Mouse (Mus musculus) left cerebral cortex, postnatal 14 days (tissue): ENCODE measurements around the gene Hsf5. TPM values are rescaled to one million over a fixed set of nuclear protein-coding genes. Genes with fewer than 3 reads are reported as not detected.
A peak's percentile ranks its signal among the peaks of the same experiment; 100 is the strongest.

Experiments used
- DNase-seq, 2 experiments: peaks; one replicate each; pipeline ENCODE4 v3.0.0; 2021 to 2022; ENCODE audit warnings: low spot score in 2 of 2, mixed read lengths in 1 of 2
- intact Hi-C: fragments of 180-260 bp; cut with DNase I; formaldehyde crosslinking; loops from one replicate; pipeline ENCODE4 v1.15.1; 2025
- total RNA-seq, 2 experiments: library from RNA; stranded (reverse); gene quantifications; 2 replicates each; pipeline ENCODE4 v1.2.3; 2021

Gene Hsf5
- total RNA-seq, 2 experiments from 2014 or later: 0.46 to 0.66 TPM

GRCm38 (mm10) chr11:87678545-87678944 is 61.6 kb downstream of the Hsf5 start:
- intact Hi-C loops: no loop called here
- DNase-seq: no peak

DNA sequence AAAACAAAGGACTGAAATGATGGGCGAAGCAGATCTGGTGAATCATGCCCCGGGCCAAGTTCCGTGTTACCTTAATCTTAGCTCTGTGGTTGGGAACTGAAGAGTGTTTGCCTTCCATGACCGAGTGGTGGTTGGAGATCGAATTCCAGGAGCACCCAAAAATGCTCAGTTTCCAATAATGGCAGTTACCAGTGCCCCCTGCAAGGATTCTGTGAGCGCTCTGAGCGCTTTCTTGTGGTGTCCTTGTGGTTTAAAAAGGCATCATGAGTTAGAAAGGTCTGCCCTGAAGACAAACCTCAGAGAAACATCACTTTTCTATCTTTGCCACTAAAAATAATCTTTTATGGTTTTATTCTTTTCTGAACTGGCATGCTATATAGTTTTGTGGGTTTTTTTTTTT is 62.0 kb downstream of the Hsf5 start:
- intact Hi-C loops: no loop called here
- no peak for DNase-seq

DNA sequence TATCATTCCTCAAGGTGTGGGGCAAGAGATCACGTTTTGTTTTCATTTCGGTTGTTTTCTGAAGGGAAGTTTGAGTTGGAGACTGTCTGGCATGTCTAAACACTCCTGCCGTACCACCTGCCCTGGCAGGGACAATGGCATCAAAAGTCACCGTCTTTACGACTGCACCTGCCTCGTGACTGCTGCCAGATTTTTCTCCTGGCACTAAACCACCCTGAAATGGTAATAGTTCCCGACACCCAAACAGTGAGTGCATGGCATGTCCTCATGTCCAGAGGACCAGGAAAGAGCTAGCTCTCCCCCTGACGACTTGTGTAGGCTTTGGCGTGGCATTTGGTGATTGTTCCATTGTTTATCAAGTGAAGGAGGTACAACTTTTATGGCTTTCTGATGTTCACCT is 63.8 kb downstream of the Hsf5 start:
- no peak for DNase-seq
- intact Hi-C loops: no loop called here

- DNase-seq: no peak
- intact Hi-C loops: no loop called here
Observed at GRCm38 (mm10) chr11:87682096-87682495, 65.1 kb downstream of the Hsf5 start.

DNA sequence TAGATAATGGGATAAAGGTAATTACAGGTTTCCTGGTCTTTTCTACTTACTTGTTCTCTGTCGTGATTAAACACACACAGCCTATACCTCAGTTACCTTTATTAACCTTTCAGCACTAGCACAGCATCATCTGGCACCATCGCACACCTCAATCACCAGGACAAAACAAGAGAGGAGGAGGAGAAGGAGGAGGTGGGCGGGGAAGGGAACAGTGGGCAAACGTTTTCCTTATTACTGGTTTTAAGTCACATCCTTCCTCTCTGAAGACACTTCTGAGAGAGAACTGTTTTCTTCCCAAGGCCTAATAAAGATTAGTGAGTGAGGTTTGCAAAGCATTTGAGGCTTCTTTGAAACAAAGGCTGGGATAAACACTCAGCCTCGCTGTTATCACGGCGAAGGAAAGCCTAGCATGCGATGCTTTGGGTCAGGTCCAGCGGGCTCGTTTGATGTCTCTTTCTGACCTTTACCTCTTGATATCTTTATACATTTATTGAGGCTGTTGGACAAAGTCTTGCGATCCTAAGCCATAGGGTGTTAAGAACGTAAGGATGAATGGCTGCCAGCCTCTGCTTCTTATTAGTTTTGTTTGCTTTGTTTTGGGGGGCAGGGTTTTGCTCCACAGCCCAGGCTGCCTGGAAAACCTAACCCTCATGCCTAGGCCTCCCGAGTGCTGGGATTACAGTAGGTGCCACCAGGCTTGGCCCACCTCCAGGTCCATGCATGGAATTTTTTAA is 66.0 kb downstream of the Hsf5 start:
- intact Hi-C loops: no loop called here
- DNase-seq: no peak

- intact Hi-C loops: no loop called here
- DNase-seq: no peak
Observed at GRCm38 (mm10) chr11:87686407-87686806, 69.4 kb downstream of the Hsf5 start.

- intact Hi-C loops: no loop called here
- DNase-seq: peak in 1 of 2 experiments; percentile 29
Observed at GRCm38 (mm10) chr11:87687246-87688225, 70.6 kb downstream of the Hsf5 start.

- DNase-seq: no peak
- intact Hi-C loops: no loop called here
Observed at GRCm38 (mm10) chr11:87688478-87689203, 71.7 kb downstream of the Hsf5 start.

DNA sequence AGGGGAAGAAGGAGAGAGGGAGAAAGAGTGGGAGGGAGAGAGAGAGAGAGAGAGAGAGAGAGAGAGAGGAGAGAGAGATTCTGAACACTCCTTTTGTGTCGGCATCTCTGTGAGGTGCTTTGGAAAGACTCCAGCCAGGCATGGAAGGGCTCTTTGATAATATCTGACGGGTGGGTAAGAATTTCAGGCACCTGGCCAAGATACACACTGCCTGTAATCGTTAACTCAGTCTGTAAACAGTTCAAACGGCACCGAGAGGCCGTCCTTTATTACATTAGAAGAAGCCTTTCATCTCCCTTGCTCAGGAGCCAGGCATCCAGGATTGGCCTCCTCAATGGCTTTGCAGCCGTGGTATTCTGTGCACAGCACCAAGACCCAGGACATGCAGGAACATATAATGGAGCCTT is 72.4 kb downstream of the Hsf5 start:
- peak; percentile 41 to 49 for DNase-seq
- intact Hi-C loops: no loop called here

DNA sequence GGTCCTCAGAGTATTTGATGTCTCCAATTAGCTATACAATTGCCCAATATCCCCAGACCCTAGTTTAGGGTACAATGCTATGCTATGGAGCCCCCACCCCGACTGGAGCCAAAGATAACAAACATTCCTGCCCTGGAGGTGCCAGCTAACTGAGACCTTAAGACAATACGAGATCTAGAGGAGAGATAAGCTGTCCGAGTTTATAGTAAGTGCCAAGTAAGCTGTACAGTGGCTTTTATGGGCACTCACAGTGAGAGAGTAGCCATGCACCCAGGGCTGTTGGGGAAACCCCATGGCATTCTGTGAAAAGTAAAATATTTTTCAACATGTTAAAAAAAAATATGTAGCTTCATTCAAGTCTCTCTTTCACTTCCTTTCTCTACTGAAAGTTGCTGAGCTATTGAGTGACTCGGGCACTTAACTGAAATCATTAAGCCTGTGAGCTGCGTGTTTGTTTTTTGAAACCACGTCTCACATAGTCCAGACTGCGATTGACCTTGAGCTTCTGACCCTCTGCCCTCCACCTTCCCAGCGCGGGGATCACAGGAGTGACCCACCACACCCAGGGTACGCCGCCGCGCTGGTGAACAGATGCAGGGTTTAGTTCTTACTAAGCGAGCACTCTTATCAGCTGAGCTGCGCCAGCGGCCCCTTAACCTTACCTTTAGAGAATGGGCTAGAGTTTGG is 73.2 kb downstream of the Hsf5 start:
- no peak for DNase-seq
- intact Hi-C loops: no loop called here

- no peak for DNase-seq
- intact Hi-C loops: no loop called here
Observed at GRCm38 (mm10) chr11:87697131-87697682, 80.2 kb downstream of the Hsf5 start.

DNA sequence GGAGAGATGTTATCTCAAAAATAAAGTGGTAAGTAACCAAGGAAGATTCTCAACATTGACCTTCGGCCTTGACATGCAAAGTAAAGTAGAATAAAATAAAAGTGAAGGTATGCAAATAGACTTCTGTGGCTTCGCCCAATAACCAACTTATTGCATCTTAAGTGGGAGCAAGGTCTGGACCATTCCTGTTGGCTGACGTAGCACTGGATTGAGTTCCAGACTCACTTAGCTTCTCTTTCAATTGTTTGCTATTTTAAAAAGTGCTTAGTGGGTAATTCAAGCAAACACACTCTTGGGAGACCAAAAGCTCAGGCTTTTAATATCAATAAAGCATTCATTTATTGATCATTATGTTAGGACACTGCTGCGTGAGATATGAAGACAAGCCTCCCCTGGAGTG is 81.2 kb downstream of the Hsf5 start:
- intact Hi-C loops: no loop called here
- DNase-seq: no peak

DNA sequence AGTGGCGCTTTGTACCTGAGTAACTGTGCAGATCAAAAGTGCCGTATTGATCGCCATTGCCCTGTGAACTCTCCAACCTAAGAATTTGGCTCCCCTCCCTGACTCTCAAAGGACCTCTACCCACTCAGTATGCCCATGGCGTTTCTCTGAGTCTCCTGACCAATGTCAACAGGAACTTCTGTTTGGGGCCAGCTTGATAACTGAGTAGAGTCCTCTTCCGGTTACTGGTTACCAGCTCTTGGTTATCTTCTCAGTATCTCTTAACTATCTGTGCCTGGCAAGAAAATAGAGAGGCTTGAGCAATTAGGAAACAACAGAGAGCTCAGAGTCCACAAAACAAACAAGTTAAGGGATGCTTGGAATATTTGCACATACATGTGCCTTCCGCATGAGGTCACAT is 84.1 kb downstream of the Hsf5 start:
- DNase-seq: no peak
- intact Hi-C loops: no loop called here

DNA sequence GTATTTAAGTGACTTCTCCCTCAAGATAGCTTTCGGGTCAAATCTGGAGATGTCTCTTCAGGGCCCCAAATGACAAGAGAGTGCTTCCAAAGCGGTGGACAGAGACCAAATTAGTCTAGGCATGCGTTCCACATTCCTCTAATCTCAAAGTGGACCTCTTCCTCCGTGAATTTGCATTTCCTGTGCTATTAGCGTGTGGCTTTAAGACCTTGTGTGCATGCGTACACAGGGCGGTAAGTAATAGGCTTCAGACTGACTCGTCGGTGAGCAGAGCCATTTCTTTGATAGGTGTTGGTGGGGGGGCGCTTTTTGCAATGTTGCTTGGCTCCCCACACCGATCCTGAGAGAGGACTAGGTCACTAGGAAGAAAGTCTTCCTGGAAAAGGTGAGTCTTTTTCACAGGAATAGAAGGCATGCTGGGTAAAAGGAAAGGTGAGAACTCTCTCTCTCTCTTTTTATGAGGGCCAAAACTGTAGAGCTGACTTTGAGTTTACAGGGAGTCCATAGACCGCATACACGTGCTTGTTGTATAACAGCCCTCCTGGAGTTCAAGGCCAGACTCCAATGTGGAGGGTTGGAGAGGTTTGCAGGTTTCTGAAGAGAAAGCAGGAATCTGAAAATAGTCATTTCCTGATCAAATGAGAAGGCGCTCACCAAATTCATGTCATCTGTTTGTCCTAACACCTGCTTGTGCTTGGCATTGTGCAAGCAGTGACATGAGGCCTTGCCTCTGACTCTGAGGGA is 85.1 kb downstream of the Hsf5 start:
- DNase-seq: no peak
- intact Hi-C loops: no loop called here

DNA sequence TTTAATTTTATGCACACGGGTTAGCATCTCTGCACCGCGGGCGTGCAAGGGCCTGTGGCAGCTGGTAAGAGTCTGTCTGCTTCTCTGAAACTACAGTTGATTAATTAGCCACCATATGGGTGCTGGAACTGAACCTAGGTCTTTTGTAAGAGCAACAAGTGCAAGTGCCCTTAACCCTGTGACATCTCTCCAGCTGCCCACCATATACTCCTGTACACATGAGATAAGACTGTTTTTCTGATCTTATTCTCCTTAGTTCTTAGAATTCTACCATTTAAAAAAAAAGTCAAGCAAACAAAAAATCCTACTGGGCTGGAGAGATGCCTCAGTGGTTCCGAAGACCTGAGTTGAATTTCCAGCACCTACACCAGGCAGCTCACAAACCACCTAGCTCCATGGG is 86.7 kb downstream of the Hsf5 start:
- DNase-seq: no peak
- intact Hi-C loops: no loop called here

DNA sequence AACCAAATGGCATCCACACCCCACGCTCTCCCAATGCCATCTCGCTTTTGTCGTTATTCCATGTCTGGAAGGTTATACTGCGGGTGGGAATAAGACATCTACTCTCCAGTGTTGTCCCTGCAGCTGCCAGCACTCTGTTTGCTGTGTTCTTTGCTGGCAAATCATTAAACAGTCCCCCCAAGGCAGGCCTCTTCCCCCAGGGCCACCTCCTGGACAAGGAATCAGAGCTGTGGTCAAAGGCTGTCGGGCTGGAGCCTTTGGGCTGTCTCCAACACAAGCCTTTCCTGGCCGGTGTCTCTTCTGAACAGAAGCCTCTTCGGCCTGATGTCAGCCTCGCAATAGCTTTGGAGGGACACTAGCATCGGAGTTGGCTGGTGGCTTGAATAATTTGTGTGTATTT is 87.3 kb downstream of the Hsf5 start:
- DNase-seq: no peak
- intact Hi-C loops: no loop called here

- DNase-seq: no peak
- intact Hi-C loops: no loop called here
Observed at GRCm38 (mm10) chr11:87707570-87707969, 90.6 kb downstream of the Hsf5 start.

GRCm38 (mm10) chr11:87708979-87709378 is 92.0 kb downstream of the Hsf5 start:
- intact Hi-C loops: no loop called here

More at GRCm38 (mm10) chr11:87708979-87709378, 92.0 kb downstream of the Hsf5 start:
- DNase-seq: no peak
